Mouse (Mus musculus): ENCODE results near the gene Foxn3.

Foxn3 gene

GRCm38 (mm10) chr12:99390429-99390828 is 173.0 kb downstream of the Foxn3 start:
- intact Hi-C loops (cut with DNase I), result no loop called here

- intact Hi-C loops (cut with DNase I), result loop anchor here (10.0 kb wide), 1 partner anchor 134 kb away; no protein-coding TSS in a partner anchor
These were observed 174.1 kb downstream of the Foxn3 start for GRCm38 (mm10) chr12:99389244-99389643.

- intact Hi-C loops (cut with DNase I), result loop anchor here (10.0 kb wide), 1 partner anchor 131 kb away; no protein-coding TSS in a partner anchor
These were observed 177.2 kb downstream of the Foxn3 start for GRCm38 (mm10) chr12:99385897-99386834.

GRCm38 (mm10) chr12:99385073-99385472 is 178.3 kb downstream of the Foxn3 start:
- intact Hi-C loops (cut with DNase I), result loop anchor here (10.0 kb wide), 1 partner anchor 130 kb away; no protein-coding TSS in a partner anchor

GRCm38 (mm10) chr12:99381317-99381716 is 182.1 kb downstream of the Foxn3 start:
- intact Hi-C loops (cut with DNase I), result loop anchor here (10.0 kb wide), 1 partner anchor 127 kb away; no protein-coding TSS in a partner anchor

- intact Hi-C loops (cut with DNase I), result loop anchor here (10.0 kb wide), 1 partner anchor 126 kb away; no protein-coding TSS in a partner anchor
These were observed 182.5 kb downstream of the Foxn3 start for GRCm38 (mm10) chr12:99380855-99381262.

GRCm38 (mm10) chr12:99380124-99380523 is 183.3 kb downstream of the Foxn3 start:
- intact Hi-C loops (cut with DNase I), result loop anchor here (10.0 kb wide), 1 partner anchor 125 kb away; no protein-coding TSS in a partner anchor

- intact Hi-C loops (cut with DNase I), result no loop called here
These were observed 185.1 kb downstream of the Foxn3 start for GRCm38 (mm10) chr12:99378284-99378683.

- intact Hi-C loops (cut with DNase I), result no loop called here
These were observed 185.7 kb downstream of the Foxn3 start for GRCm38 (mm10) chr12:99377705-99378104.

- intact Hi-C loops (cut with DNase I), result no loop called here
These were observed 186.3 kb downstream of the Foxn3 start for GRCm38 (mm10) chr12:99377069-99377468.

- intact Hi-C loops (cut with DNase I), result no loop called here
These were observed 187.4 kb downstream of the Foxn3 start for GRCm38 (mm10) chr12:99375878-99376454.

GRCm38 (mm10) chr12:99375426-99375825 is 188.0 kb downstream of the Foxn3 start:
- intact Hi-C loops (cut with DNase I), result no loop called here

GRCm38 (mm10) chr12:99374099-99374600 is 189.2 kb downstream of the Foxn3 start:
- intact Hi-C loops (cut with DNase I), result no loop called here

- intact Hi-C loops (cut with DNase I), result no loop called here
These were observed 189.8 kb downstream of the Foxn3 start for GRCm38 (mm10) chr12:99373584-99373983.

- intact Hi-C loops (cut with DNase I), result no loop called here
These were observed 191.9 kb downstream of the Foxn3 start for GRCm38 (mm10) chr12:99371500-99371899.

- intact Hi-C loops (cut with DNase I), result no loop called here
These were observed 195.1 kb downstream of the Foxn3 start for GRCm38 (mm10) chr12:99368251-99368650.

GRCm38 (mm10) chr12:99365999-99366398 is 197.4 kb downstream of the Foxn3 start:
- intact Hi-C loops (cut with DNase I), result no loop called here

GRCm38 (mm10) chr12:99364201-99364600 is 199.2 kb downstream of the Foxn3 start:
- intact Hi-C loops (cut with DNase I), result no loop called here

GRCm38 (mm10) chr12:99363024-99363423 is 200.4 kb downstream of the Foxn3 start:
- intact Hi-C loops (cut with DNase I), result no loop called here

- intact Hi-C loops (cut with DNase I), result no loop called here
These were observed 201.6 kb downstream of the Foxn3 start for GRCm38 (mm10) chr12:99361752-99362132.

GRCm38 (mm10) chr12:99360958-99361751 is 202.2 kb downstream of the Foxn3 start:
- intact Hi-C loops (cut with DNase I), result no loop called here

Data from adrenal gland (tissue).